Mouse (Mus musculus): ENCODE data around the gene 2310022A10Rik.
A peak's percentile ranks its signal among the peaks of the same experiment; 100 is the strongest.

Gene 2310022A10Rik

GRCm38 (mm10) chr7:27552931-27553513, at the start of gene 2310022A10Rik, which contains the start of gene Pld3:
Gene 2310022A10Rik, plus strand, starts transcription at chr7:27553233.
Gene Pld3, minus strand, starts transcription at chr7:27553218.
- DNase-seq (ENCODE audit: low spot score in 2 of 2) = peak; percentile 94 to 97

- no peak for DNase-seq (ENCODE audit: low spot score in 2 of 2)
Observed at GRCm38 (mm10) chr7:27506765-27507370, 46.2 kb upstream of the 2310022A10Rik start.

DNA sequence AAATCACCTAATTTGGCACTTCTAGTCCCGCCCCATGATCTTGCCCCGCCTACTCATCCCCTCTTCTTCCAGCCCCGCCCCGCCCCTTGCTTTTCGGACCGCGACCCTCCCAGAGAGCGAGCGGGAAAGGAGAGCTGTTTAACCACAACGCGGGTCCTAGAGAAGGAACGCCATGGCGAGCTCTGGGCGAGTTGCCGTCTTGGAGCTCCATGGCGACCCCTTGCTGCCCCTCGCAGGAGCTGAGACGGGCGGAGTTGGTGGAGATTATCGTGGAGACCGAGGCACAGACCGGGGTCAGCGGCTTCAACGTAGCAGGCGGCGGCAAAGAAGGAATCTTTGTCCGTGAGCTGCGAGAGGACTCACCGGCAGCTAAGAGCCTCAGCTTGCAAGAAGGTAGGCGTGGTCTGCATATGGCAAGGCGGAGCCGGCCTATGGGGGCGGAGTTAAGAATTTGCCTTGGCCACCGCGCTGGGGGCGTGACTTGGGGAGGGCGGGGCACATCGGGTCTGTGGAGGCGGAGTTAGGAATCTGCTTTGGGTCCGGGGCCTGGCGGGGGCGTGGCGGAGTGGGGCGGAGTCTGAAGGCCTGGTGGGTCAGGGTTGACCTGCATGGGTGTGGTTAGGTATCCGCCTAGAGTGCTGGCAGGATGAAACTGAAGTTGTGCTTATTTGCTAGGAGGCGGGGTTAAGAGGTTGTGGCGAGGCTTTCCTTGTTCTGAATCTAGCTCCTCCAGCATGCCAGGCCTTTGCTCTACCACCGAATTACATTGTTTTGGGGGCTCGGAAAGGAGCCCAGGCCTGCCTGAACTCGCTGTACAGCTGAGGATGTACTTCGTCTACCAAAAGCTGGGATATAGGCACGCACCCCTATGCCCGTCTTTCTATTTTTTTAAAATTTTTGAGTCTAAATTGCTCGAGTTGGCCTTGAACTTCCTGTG, 45.1 kb upstream of the 2310022A10Rik start:
- peak; percentile 89 to 90 for DNase-seq (ENCODE audit: low spot score in 2 of 2)

- no peak for DNase-seq (ENCODE audit: low spot score in 2 of 2)
Observed at GRCm38 (mm10) chr7:27508648-27509005, 44.4 kb upstream of the 2310022A10Rik start.

- no peak for DNase-seq (ENCODE audit: low spot score in 2 of 2)
Observed at GRCm38 (mm10) chr7:27510809-27511208, 42.2 kb upstream of the 2310022A10Rik start.

GRCm38 (mm10) chr7:27514961-27515360, 38.1 kb upstream of the 2310022A10Rik start:
- no peak for DNase-seq (ENCODE audit: low spot score in 2 of 2)

DNA sequence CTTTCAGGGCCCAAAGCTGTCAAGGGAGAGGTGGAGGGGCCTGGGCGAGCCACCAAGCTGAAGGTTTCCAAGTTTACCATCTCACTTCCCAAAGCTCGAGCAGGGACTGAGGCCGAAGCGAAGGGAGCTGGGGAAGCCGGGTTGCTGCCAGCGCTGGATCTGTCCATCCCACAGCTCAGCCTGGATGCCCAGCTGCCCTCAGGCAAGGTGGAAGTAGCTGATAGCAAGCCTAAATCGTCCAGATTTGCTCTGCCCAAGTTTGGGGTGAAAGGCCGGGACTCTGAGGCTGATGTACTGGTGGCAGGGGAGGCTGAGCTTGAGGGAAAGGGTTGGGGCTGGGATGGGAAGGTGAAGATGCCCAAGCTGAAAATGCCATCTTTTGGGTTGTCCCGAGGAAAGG, 34.7 kb upstream of the 2310022A10Rik start:
- no peak for DNase-seq (ENCODE audit: low spot score in 2 of 2)

DNA sequence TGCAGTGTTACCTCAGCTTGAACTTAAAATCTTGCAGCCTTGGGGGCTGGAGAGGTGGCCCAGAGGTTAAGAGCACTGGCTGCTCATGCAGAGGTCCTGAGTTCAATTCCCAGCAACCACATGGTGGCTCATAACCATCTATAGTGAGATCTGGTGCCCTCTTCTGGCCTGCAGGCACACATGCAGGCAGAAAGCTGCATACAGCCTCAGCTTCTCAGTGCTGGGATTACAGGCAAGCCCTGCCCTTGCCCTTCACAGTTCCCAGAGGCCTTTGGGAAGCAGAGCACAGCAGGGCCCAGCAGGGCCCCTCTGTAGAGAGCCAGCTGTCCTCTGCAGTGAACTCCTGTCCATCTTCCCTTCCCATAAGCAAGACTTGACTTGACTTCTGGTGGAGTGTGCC, 32.9 kb upstream of the 2310022A10Rik start:
- DNase-seq (ENCODE audit: low spot score in 2 of 2) = no peak

GRCm38 (mm10) chr7:27520599-27520998, 32.4 kb upstream of the 2310022A10Rik start:
- DNase-seq (ENCODE audit: low spot score in 2 of 2) = no peak

GRCm38 (mm10) chr7:27522967-27523366, 30.1 kb upstream of the 2310022A10Rik start, which contains the start of gene Hipk4:
Gene Hipk4, plus strand, starts transcription at chr7:27523267.
- no peak for DNase-seq (ENCODE audit: low spot score in 2 of 2)

- DNase-seq (ENCODE audit: low spot score in 2 of 2) = no peak
Observed at GRCm38 (mm10) chr7:27523805-27524204, 29.2 kb upstream of the 2310022A10Rik start.

DNA sequence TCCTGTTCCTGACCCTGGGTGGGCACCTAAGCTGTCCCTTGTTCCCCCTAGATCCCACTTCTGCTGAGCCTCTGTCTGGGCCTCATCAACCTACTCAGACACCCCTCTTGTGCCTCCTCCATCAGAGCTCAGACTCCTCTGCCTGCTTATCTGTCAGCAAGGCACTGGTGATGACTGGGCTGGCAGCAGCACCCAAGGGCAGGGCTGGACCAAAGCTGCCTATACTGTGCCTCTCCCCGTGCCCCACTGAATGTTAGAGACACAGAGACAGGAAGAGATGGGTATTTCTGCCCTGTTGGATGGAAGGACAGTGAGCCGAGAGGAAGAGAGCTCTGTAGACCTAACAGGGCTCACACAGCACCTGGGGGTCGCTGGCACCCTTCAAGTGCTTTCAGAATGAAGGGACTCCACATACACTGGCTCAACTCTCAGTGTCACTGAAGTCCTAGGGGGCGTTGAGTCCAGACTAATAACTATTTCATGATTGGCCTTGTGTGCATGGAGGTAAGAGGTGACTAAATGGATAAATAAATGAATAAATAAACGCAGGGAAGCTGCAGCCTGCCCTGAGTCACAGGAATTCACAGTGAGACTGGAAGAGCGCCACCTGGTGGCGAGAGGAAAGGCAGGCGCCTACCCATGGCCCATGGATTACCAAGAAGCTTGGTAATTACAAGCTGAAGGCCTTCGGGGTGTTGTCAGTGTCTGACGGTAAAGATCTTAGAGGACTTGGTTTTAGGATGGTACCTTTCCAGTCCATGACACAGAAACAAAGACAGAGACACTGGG, 26.8 kb upstream of the 2310022A10Rik start:
- DNase-seq (ENCODE audit: low spot score in 2 of 2) = peak in 1 of 2 experiments; percentile 69

DNA sequence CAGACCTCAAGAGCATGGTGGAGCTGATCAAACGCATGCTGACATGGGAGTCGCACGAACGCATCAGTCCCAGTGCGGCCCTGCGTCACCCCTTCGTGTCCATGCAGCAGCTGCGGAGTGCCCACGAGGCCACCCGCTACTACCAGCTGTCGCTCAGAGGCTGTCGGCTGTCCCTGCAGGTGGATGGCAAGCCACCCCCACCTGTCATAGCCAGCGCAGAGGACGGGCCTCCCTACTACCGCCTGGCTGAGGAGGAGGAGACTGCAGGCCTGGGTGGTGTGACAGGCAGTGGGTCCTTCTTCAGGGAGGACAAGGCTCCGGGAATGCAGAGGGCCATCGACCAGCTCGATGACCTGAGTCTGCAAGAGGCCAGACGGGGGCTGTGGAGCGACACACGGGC, 24.0 kb upstream of the 2310022A10Rik start:
- no peak for DNase-seq (ENCODE audit: low spot score in 2 of 2)

GRCm38 (mm10) chr7:27530937-27531336, 22.1 kb upstream of the 2310022A10Rik start:
- no peak for DNase-seq (ENCODE audit: low spot score in 2 of 2)

DNA sequence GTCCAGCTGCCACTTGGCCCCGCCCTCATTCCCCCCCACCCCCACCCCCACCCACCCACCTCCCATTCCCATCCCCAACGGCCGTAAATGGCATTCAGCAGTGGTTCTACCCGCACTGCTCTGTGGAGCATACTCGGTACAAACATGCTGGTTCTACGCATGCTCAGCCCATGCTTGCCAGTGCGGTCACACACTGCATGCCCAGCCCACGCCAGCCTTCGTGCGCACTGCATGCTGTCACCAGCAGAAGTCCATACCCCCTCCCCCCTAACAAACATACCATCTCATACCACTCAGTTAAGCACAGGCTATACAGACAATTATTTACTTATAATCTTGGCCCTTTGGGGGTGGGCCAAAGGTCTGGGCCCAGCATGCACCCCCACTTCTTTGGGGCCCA, 21.3 kb upstream of the 2310022A10Rik start:
- no peak for DNase-seq (ENCODE audit: low spot score in 2 of 2)

DNA sequence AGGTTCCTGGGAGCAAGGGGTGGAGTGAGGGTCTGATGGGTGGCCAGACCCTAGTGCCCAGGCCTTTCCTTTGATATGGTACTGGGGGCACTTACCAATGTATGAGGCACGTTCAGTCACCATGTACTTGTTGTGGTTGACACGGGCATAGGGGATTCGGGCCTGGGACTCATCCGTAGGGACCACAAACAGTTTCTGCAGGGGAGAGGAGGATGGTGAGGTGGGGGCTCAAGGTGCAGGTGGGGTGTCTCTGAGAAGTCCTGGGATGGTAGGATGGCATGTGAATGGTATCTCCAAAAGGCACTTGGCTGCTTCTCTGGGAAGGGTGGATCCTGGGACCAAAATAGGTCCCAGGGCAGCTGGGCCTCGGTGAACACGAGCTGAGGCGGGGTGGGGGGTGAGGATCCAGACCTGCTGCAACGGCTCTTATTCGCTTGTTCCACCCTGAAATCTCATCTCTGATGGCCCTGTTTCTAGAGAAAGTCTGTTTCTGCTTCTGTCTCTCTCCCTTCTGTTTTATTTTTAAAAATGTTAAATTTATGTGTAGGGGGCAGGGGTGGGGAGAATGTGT, 20.5 kb upstream of the 2310022A10Rik start:
- no peak for DNase-seq (ENCODE audit: low spot score in 2 of 2)

GRCm38 (mm10) chr7:27535386-27535785, 17.6 kb upstream of the 2310022A10Rik start:
- DNase-seq (ENCODE audit: low spot score in 2 of 2) = no peak

GRCm38 (mm10) chr7:27536618-27537017, 16.4 kb upstream of the 2310022A10Rik start:
- DNase-seq (ENCODE audit: low spot score in 2 of 2) = no peak

DNA sequence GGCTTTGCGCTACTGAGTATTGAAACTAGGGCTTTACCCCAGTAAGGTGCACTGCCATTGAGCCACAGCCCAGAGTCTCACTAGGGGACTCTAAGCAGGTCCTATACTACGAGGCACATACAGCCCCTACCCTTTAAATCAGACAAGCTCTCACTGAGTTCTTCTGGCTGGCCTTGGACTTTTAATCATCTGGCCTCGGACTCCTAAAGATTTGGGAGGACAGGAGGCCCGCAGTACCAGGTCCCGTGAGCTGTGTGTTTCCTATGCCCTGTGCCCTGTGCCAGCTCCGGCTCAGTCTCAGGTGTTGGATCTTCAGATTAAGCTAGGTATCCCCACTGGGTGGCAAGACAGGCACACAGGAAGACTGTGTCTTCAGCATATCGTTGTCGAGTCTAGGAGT, 15.0 kb upstream of the 2310022A10Rik start:
- DNase-seq (ENCODE audit: low spot score in 2 of 2) = no peak

GRCm38 (mm10) chr7:27538797-27539196, 14.2 kb upstream of the 2310022A10Rik start:
- DNase-seq (ENCODE audit: low spot score in 2 of 2) = no peak

GRCm38 (mm10) chr7:27540521-27540920, 12.5 kb upstream of the 2310022A10Rik start:
- DNase-seq (ENCODE audit: low spot score in 2 of 2) = no peak

Data from frontal cortex, postnatal 14 days (tissue).